Mouse (Mus musculus) megakaryocyte progenitor cell, adult 5-6 weeks (primary cell): ENCODE results near the gene Rimklb. TPM values are rescaled to one million over a fixed set of nuclear protein-coding genes. Genes with fewer than 3 reads are reported as not detected.

Experiments
- ATAC-seq: replicated peaks from 2 replicates; pipeline ENCODE4 v1.8.0; 2016; ENCODE audit warnings: mild to moderate bottlenecking, moderate TSS enrichment, inconsistent platforms; ENCODE audit not compliant: poor library complexity
- total RNA-seq, 2 experiments: library from RNA; stranded (forward) in 1 of 2; stranded (reverse) in 1 of 2; fragments of 157-497, 149-512 nt in 1 of 2; fragments of 200-1000 nt in 1 of 2; gene quantifications; 2 replicates each; pipeline versions ENCODE4 v1.2.3 to v1.2.4; 2015 to 2017

Gene Rimklb
- total RNA-seq, 2 experiments from 2014 or later = not detected

DNA sequence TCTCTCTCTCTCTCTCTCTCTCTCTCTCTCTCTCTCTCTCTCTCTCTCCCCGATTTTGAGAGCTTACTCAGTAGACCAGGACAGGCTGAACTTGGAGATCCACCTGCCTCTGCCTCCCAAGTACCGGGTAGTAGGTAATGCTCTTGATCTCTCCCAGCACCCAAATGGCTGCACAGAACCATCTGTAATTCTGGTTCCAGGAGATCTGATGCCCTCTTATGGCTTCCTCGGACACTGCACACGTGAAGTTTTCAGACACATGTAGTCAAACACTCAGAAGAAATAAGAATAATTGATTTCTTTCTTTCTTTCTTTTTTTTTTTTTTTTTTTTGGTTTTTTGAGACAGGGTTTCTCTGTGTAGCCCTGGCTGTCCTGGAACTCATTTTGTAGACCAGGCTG is 59.3 kb downstream of the Rimklb start:
- ATAC-seq = 0 out of 2 replicates have a peak, but pooled peaks have one; percentile 43

DNA sequence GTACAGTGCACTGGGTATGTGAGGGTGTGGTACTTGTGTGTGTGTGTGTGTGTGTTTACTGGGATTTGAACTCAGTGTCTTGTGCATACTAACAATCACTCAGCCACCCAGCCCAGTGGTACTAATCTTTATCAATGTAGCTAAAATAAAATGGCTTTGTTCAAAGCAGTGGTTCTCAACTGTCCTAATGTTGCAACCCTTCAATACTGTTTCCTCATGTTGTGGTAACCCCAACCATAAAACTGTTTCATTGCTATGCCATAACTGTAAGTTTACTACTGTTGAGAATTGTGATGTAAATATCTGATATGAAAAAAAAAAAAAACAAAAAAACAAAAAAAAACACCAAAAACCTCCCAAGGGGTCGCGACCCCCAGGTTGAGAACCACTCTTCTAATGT is 63.3 kb downstream of the Rimklb start:
- ATAC-seq = peak; percentile 89

DNA sequence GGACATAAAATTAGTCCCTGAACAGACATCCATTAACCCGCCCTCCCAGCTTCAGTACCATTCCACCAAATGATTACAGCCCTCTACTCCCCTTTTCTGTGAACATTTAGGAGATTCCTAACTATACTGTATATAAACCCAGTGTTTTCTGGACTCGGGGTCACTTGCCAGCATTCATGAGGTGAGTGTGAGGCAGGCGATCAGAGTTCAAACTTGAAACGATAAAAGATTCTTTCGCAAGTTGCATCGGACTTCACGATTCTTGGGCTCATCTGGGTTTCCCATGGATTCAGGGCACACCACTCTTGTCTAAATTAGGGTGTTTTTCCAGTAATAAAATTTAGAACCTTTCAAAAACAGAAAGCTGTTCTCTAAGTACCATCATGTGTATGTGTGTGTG is 71.1 kb downstream of the Rimklb start:
- ATAC-seq = no peak

DNA sequence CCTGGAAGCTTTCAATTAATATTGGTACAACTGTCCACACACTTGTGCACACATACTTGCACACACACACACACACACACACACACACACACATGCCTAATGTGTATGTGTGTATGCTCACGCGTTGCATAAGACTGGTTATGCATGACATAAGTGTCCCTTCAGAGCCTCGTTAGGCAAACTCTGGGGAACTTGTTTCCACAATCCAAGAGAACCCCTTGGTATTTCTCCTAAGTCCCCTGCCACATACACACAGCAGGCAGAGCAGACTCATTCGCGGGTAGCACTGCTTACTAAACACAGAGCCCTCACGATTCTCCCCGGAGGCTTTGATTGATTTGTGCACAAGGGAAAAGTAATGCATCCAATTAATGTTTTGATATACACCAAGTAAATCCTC is 81.5 kb downstream of the Rimklb start:
- ATAC-seq = no peak

DNA sequence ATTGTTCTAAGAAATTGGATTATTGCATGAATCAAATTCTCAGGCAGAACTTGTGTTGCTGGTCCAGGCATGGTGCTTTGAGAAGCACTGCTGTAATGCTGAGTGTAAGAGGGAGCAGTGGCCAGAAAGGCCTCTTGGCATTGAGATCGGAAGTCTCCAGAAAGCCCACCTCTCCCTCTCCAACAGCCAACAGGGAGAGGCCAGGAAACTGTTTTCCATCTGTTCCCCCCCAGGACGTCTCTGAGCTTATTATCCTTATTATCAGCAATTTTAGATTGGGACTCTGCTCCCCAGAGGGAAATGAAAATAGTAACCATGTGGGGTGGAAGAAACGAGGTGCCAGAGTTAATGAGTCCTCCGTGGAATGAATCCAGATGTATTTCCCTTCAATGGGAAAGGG is 82.2 kb downstream of the Rimklb start:
- no peak for ATAC-seq

DNA sequence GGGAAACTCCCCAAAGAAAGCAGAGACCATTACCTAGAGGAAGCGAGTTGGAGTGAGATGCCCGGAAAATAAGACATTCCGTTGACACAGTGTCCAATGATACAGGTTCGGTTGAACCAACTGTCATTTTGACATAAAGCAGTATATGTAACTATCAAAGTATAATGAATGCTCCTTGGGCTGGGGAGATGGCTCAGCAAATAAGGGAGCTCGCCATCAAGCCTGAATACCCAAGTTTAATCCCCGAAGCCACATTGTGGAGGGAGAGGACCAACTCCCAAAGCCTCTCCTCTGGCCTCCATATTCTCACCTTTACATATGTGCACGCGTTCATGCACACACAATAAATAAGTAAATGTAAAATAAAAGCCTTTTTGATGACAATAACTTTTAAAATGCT is 87.3 kb downstream of the Rimklb start:
- no peak for ATAC-seq

DNA sequence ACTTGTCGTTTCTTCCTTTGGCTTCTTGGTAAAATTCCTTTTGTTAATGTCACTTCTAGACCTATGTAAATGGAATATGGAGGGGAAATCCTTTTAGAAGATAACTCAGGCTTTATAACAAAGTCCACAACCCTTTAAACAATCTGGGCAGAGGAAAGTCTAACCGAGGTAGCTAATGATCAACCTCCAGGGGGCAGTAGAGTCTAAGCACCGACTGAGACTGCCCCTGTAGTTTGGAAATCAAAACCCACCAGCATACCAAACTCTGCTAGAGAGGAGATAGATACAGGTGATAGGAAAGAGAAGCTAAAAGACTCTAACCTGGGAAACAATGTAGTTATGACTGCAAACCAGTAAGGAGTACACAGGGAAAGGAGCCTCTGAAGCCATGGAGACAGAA is 96.3 kb downstream of the Rimklb start:
- peak; percentile 96 for ATAC-seq

DNA sequence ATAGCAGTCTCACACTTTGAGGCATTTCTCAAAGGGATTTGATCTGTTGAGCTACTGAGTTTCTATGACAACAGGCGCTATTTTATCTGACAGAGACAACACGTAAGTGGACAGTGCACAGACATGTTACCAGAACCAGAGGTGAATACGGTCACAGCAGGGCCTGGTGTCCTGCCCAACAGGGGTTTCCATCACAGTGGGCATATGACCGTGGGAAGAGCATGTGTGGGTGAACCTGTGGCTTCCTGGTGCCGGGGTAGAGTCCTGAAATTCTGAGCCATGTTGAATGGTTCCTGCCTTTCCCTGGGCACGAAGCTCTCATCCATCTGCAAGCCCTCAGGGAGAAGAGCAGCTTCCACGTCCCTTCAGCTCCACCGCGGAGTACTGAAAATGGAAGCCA is 98.3 kb downstream of the Rimklb start:
- ATAC-seq = no peak

Other genes with a start within 250 kb of the Rimklb start
- 0.12 TPM in 1 of 2 replicates, not detected in the other for gene Klrg1, start 215.9 kb downstream of the Rimklb start, total RNA-seq (2015)
- not detected in 2 replicates for gene Klrg1, start 215.9 kb downstream of the Rimklb start, total RNA-seq (2017)
- 195 and 214 TPM in 2 replicates for gene M6pr, start 190.0 kb downstream of the Rimklb start, total RNA-seq (2015)
- 441 and 452 TPM in 2 replicates for gene M6pr, start 190.0 kb downstream of the Rimklb start, total RNA-seq (2017)
- gene Phc1, start 158.2 kb downstream of the Rimklb start, total RNA-seq (2015) = 7.6 and 9.4 TPM in 2 replicates
- gene Phc1, start 158.2 kb downstream of the Rimklb start, total RNA-seq (2017) = 4.1 and 9.6 TPM in 2 replicates
- gene Mfap5, start 7.1 kb upstream of the Rimklb start, total RNA-seq (2015) = not detected in 2 replicates
- not detected in 2 replicates for gene Mfap5, start 7.1 kb upstream of the Rimklb start, total RNA-seq (2017)
- gene Aicda, start 55.0 kb upstream of the Rimklb start, total RNA-seq (2015) = not detected in 2 replicates
- gene Aicda, start 55.0 kb upstream of the Rimklb start, total RNA-seq (2017) = not detected in 2 replicates
- gene Apobec1, start 103.7 kb upstream of the Rimklb start, total RNA-seq (2015) = 23.6 and 23.7 TPM in 2 replicates
- 15.0 and 16.7 TPM in 2 replicates for gene Apobec1, start 103.7 kb upstream of the Rimklb start, total RNA-seq (2017)
- gene Gdf3, start 111.3 kb upstream of the Rimklb start, total RNA-seq (2015) = 9.5 and 10.8 TPM in 2 replicates
- gene Gdf3, start 111.3 kb upstream of the Rimklb start, total RNA-seq (2017) = 4.2 and 6.7 TPM in 2 replicates
- gene Dppa3, start 127.6 kb upstream of the Rimklb start, total RNA-seq (2015) = not detected in 2 replicates
- gene Dppa3, start 127.6 kb upstream of the Rimklb start, total RNA-seq (2017) = not detected in 2 replicates
- not detected in 2 replicates for gene Nanog, start 208.7 kb upstream of the Rimklb start, total RNA-seq (2015)
- gene Nanog, start 208.7 kb upstream of the Rimklb start, total RNA-seq (2017) = not detected in 2 replicates